Mouse (Mus musculus) stomach, postnatal 0 days (tissue): Measurements from ENCODE around the gene Fam221b.

ENCODE experiments used
- CTCF ChIP-seq: IDR thresholded peaks from 2 replicates; pipeline ENCODE4 v1.5.1; 2016; ENCODE audit warnings: antibody characterized with exemption, low read depth, mild to moderate bottlenecking, moderate library complexity
- EP300 ChIP-seq: optimal IDR thresholded peaks from 2 replicates; pipeline ENCODE3; 2016; ENCODE audit warnings: antibody characterized with exemption

GRCm38 (mm10) chr4:43633296-43633695, 35.6 kb downstream of the Fam221b start:
- no peak for TF ChIP-seq CTCF
- no peak for TF ChIP-seq EP300
